Mouse (Mus musculus) cerebellum, adult 9-11 months (tissue): ENCODE data around the gene Gm21992.
"Not testable (repeated sequence)": the region's sequence is repeated elsewhere in the genome, so short reads cannot be mapped to it uniquely, and the experiment has no call there.

Experiments
- DNase-seq: peaks from one replicate; pipeline ENCODE4 v3.0.0; 2022

Gm21992 gene

DNA sequence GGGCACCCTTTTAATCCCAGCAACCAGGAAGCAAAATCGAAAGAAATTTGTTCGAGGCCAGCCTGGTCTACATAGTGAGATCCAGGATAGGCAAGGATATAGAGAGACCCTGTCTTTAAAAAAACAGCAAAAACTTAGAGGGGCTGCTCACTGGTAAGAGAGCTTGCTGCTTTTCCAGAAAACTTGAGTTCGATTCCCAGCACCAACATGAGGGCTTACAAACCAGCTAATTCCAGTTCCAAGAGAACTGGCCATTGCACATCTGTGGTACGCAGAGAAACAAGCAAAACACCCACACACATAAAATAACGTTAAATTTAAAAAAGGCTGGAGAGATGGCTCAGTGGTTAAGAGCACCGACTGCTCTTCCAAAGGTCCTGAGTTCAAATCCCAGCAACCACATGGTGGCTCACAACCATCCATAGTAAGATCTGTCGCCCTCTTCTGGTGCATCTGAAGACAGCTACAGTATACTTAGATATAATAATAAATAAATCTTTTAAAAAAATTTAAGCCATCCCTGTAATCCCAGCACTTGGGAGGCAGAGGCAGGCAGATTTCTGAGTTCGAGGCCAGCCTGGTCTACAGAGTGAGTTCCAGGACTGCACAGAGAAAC, 1.0 kb upstream of the Gm21992 start:
- not testable (repeated sequence) for DNase-seq

DNA sequence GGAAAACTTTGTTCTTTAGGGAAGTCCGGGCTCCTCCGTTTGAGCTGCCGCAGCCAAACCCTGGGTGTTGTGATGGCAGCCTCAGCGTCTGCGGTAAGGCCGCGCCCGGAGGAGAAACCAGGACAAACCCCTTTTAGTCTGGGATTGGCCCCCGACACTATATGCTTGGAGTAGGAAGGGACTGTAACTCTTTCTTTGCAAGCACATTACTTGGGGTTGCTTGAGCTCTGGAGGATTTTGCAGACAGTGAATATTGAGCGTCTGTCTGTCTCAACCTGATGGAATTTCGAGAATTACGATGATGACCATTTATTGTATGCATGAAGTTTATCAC, 464 bp upstream of the Gm21992 start:
- DNase-seq, result no peak

DNA sequence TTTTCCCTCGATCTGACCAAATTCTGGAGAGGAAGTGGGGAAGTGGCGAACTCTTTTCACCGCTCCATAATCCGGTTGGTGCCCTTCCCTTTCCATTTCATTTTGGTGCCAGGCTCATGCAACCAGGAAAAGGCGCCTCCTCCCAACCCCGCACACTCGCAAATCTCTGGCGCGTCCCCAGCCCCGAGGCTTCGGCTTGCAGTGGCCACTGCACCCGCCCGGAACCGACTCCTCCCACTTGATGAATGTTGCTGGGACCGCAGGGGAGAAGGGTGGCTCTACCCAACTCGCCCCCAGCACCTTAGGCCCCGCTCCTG, 708 bp downstream of the Gm21992 start:
- no peak for DNase-seq

DNA sequence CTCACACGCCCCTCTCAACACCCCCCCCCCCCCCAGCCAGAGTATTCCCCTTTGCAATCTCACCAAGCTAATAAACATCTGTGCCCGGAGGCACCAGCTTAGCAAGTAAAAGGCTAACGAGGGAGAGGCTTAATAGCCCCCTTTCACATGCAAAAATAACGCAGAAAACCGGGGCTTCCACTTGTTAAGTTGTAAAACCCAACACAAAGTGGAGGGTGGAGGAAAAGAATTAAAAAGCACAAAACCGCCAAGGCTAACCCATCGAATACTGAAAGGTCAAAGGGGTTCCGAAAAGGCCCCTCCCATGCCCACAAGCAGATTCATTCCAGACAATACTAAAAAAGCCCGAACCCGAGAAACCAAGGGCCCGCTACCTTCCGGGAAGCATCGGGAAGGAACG, 1.1 kb downstream of the Gm21992 start:
- DNase-seq, result no peak

DNA sequence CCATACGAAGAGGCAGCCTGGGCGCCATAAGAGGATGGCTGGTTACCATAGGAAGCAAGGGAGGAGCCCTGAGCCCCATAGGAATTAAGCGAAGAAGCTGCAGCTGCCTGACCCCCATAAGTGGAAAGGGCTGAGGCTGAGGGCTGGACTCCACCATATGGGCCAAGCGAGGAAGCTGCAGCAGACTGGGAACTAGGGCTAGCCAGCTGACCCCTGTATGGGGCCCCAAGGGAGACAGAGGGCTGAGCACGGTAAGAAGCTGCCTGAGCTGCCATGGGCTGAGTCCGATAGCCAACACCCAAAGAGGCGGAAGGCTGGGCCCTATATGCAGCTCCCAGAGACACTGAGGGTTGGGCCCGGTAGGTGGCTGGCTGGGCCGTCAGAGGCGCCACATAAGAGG, 8.1 kb downstream of the Gm21992 start:
- DNase-seq, result no peak

DNA sequence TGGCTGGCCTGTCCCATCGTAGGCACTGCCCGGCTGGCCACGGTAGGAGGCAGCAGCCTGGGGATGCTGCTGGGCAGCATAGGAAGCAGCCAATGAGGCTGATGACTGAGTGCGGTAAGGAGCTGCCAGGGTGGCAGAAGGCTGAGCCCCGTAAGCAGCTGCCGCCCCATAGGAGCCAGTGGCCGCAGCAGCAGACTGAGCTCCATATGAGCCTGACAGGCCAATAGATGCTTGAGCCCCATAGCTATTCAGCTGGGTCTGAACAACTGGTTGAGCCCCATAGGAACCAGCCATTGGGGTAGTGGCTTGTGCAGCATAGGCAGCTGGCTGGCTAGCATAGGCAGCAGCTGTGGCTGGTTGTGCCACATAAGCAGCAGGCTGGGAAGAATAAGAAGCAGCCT, 8.7 kb downstream of the Gm21992 start:
- peak; percentile 71 for DNase-seq

DNA sequence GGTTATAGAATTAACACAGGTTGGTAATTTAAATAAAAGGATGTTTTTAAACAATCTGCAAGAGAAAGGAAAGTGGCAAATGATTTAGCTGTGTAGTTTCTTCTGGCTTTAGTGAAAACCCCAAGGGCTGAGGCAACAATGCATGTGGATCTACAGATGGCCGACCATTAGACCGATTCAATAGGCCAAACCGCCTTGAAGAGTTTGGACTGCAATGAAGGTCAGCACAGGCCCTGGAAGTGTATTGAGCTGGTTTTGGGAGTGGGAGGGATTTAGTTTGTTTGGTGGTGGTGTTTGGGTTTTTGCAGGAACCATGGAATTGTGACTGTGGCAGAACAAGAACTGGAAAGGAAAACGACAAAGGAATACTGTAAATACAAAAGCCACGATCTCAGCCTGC, 12.3 kb downstream of the Gm21992 start:
- no peak for DNase-seq

DNA sequence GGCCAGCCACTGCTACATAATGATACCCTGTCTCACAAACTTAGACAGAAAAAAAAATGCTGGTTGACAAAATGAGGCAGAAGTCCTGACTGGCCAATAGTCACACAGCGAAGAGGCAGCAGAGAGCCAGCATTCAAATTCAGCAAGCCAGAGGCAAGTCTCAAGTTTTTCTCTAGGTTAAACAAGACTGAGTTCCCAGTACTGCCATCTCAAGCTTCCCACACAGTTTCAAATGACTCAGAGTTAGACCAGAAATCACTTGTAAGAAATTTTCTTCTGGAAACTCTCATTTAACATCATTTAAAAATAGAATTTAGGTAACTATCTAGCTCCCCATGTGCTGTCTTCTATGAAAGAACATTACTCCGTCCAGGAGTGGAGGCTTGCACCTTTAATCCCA, 13.6 kb downstream of the Gm21992 start:
- no peak for DNase-seq

DNA sequence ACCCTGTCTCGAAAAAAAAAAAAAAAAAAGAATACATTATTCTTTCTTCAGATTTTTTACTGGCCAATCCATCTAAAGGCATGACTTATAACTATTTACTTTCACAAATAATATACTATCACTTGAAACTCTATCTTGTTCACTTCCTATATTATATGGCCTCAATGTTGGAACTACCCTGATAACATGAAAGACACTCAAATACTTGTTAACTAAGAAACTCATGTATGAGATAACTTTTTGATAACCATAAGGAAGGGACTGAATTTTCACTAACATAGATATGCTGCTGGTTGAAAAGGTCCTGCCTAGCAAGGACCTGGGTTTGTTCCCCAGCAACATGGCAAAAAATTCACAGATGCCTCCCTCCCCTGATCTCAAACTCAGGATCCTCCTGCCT, 15.5 kb downstream of the Gm21992 start:
- no peak for DNase-seq

DNA sequence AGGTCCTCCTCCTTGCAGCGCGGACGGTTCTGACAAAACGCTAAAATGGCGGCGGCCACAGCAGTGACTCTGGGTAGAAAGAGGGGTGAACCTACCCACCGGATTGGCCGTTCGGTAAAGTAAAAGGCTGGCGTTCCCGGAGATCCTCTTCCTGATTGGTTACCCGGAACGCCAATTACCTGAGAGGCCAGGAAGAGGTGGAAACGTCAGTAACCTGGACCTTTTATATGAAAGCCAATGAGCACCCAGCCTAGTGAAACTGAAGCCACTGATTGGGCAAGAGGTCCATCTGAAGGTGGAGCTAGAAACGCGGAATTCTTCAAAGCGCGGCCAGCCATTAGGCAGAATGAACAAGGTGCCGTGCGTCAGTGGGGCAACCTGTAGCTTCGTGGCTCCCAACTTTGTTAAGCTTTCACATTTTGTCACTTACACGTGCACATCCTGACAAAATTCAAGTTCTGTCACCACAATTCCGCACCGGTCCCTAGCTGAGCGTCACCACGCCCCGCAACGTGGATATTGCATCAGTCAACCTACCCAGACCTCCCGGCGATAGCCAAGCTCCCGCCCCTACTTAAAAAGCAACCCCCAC, 17.5 kb downstream of the Gm21992 start, which contains the start of gene Rbm4:
Gene Rbm4 (minus strand): TSS at position 71 of the 592 bp plus-strand sequence.
- DNase-seq, result peak; percentile 99

DNA sequence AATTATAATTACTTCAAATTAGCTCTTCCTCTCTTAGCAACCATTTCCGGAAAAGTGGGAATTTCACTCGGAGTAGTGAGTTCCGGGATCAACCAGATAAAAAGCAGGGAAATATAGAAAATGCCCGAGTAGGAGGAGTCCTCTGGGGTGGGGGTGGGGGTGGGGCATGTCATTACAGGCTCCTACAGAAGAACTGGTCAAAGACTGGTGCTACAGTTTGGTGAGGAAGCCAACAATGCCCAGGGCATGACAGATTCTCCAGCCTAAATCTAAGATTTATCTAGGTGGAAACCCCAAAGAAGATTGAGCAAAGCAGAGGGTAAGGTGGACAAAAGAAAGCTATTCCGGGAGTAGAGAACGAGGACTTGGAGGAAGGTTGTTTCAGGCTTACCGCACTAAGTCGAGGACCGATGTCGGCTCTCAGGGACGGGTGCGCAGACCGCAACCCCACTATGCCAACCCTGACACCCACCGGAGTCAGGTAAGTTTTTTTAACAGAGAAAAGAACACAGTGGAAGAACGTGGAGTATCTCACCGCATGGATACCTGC, 18.1 kb downstream of the Gm21992 start:
- no peak for DNase-seq

DNA sequence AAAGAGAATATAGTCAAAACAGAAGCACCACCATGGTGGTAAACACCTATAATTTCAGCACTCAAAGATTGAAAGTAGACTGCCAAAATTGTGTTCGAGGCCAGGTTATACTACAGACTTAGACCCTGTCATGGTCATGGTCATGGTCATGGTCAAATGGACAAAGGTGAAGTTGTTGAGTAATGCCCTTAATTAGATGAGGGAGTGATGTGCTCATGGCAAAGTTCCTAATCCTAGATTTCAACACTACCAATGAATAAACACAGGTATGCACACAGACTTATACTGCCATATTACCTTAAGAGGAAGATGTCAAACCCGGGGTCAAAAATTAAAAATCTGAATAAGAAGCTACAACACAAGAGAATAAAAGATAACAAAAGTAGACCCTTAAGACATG, 25.1 kb downstream of the Gm21992 start:
- DNase-seq, result no peak

DNA sequence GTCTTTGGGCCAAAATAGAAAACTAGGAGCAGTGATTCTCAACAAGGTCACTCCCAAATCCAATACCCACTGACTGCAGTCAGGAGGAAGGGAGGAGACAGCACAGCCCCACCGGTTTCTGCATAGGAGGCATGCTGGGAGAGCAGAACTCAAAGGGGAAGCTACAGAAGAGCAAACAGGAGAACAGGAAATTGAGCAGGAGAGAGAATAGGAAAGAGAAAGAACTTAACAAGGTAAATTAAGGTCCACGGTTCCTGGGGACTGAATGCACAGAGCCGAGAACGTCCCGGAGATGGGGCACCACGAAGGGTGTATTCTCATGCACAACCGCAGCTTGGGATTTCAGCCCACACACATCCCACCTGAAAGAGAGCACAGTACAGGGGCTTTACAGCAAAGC, 26.2 kb downstream of the Gm21992 start:
- no peak for DNase-seq

DNA sequence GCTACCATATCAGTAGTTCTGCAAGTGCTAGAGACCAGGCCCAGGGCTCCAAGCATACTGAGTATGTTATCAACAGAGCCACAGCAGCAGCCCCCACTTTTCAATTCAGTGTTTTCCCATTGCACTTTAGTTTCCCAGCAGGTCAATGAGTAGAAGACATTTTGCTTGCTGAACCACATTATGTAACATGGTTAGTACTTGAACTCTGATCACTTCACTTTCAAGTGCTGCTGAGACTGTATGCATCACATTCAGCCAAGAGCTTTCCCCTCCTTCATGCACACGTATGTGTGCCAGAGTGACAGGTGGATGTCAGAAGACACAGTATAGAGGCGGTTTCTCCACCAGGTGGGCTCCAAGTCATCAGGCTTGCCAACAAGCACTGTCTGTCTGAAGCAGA, 28.5 kb downstream of the Gm21992 start:
- no peak for DNase-seq

DNA sequence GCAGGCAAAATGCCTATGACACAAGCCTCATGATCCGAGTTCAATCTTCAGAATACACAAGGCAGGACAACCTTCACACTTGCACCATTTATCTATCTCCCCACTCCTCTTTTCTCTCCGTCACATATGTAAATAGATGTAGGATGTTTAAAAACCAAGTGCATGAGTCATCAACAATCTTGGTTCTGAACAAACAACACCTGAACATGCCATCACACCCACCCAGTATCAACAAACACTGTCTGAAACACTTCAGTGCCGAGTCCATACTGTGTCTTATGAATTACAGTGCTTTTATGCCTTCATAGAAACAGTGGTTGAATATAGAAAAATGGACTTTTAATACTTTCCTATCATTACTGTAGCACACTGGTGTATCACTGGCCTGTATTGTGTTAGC, 38.6 kb downstream of the Gm21992 start:
- no peak for DNase-seq

DNA sequence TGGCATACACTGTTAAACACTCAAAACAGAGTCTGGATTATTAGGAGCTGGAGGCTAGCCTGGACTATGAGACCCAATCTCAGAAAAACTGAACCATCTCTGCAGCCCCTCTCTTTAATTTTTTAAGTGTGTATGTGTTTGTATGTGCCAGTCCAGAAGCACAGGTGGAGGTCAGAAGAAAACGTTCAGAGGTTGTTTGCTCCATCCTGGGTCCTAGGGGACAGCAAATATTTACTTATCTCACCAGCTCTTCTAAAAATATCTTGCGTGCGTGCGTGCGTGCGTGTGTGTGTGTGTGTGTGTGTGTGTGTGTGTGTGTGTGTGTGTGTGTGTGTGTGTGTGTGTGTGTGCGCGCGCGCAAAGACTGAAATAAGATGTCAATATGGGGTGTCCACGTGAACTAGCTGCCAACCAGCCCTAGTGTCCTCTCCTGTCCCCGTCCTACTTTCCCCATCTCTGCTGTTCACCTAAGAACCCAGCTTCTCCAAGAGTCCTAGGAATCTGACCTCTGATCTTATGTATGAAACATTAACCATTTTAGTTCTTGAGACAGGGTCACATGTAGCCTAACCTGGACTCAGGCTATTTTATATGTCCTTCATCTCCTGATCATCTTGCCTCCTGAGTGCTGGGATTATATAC, 43.8 kb downstream of the Gm21992 start:
- DNase-seq, result no peak

DNA sequence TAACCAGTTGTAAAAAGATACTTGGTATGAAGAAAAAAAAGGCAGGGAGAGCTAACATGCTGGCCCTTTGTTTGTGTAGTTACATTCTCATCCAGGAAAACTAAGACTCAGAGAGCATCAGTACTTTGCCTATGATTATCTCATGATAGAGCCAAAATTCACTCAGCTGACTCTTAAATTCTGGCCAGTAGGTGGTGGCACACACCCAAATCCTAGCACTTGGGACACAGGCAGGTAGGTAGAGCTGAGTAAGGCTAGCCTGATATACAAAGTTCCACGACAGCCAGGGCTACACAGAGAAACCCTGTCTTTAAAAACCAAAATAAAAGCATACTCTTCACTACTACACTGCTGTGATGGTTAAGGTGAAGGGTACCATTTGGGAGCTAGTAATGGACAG, 48.5 kb downstream of the Gm21992 start:
- peak; percentile 57 for DNase-seq

DNA sequence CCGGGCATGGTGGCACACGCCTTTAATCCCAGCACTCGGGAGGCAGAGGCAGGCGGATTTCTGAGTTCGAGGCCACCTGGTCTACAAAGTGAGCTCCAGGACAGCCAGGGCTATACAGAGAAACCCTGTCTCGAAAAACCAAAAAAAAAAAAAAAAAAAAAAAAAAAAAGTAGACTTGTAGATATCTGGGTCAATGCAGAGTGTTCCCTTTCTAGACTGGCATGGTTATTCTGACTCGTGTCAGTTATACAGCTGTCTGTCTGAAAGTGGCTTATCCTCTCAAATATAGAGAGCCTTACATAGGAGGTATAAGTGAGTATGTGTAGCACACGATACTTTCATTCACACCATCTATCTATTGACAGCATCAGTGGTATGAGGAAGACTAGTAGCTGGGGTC, 50.9 kb downstream of the Gm21992 start:
- DNase-seq, result not testable (repeated sequence)

DNA sequence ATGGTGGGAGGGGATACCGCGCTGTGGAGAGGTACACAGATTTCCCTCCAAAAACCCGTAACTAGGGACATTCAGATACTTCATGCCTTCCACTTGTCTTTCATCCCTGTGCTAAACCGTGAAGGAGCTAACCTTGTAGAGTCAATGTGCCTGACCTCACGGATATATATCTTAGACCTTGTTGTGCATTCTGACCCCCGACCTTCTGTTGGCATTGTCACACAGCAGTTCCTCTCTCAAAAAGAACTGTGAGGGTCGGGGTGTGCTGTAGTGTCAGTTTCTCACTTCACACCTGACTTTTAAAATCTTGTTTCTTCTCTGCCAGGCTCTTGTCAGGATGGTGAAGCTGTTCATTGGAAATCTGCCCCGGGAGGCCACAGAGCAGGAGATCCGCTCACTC, 54.5 kb downstream of the Gm21992 start:
- DNase-seq, result no peak

DNA sequence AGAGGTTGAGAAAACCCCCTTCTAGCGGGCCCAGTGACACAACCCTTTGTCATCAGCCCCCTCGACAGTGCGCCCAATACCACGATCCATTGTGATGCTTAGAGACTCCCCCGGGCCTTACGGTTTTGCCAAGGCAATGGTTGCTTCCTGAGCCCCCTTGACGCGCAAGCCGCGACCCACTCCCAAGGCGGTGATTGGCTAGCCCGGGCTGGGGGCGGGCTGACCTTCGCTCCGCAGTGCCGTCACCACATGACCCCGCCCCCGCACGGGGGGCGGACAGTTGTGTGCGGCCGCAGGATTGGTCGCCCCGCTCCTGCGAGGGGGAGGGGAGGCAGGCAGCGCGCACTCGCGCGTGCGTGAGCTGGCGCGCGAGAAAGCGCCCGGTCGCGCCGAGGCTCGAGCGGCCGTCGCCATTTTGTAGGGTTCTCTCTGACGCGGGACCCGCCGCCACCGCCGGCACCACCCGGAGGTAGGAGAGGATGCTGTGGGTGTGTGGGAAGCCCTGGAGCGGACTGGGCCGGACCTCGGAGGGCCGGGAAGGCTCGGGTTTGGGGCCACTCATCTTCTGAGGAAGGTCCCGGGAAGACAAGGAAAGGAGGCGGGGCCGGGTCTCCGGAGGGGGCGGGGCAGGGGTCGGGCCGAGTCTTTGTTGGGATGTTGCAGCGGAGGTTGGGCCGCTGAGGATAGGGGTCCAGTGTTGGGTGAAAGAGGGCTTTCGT, 55.1 kb downstream of the Gm21992 start, which contains the start of gene Rbm4b:
Gene Rbm4b (plus strand): TSS at position 305 of the 719 bp plus-strand sequence.
- peak; percentile 97 for DNase-seq

DNA sequence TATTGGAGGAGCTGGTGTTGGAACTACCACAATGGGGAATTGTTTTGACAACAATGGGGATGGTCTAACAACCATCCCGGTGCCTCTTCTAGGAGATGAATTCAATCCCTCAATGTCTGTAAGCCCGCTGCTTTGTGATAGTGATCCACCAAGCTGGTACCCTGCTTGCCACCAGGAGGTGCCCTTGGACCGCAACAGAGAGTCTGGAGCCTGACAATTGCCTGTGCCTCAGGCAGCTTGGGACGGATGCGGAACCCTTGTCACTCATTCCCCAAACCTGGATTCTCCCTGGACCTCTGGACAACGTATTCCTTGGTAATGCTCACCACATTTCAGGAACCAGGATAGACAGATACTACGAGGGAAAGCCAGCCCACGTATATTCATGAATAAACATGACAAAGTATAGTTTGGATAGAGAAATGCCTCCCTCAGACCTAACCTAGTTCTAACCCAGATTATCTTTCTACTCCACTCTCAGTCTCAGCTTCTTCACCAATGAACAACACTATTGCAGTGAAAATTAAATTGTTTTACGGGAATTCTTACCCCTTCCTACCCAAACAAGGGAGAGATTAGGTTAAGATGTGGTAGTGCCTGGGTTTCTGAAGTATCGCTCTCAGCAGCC, 55.7 kb downstream of the Gm21992 start:
- DNase-seq, result peak; percentile 91

DNA sequence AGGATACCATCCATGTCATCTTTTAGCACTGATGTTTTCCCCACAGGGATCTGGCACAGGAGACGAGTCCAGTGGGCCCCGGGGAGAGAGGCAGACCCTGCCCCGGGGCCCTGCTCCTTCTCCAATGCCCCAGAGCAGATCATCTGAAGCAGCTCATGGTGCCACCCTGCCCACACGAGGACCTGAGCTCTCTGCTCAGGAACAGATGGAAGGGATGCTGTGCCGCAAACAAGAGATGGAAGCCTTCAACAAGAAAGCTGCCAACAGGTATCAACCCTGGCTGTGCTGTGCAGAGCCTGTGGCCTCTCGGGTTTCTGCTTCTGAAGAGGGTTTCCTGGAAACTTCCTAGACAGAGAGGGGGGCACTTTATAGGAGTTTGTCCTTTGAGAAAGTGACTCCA, 61.4 kb downstream of the Gm21992 start:
- DNase-seq, result peak; percentile 67

DNA sequence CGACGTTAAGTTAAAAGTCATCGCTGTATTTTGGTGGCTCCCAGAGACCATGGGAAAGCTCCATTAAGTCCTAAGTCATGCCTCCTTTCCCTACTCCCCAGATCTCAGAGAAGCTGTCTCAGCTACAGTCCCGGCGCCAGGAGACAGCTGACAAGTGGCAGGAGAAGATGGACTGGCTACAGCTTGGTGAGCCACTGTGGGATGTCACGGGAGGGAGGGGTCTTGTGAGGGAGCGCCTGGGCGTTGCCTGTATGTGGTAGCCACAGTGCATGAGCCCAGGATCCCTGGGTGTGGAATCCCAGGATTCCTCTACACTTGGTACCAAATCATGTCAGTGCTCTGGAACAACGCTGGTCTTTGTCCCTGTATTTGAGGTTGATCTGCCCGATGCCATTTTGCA, 62.9 kb downstream of the Gm21992 start:
- no peak for DNase-seq
